Mouse (Mus musculus): ENCODE data around the gene Nucks1.

DNA sequence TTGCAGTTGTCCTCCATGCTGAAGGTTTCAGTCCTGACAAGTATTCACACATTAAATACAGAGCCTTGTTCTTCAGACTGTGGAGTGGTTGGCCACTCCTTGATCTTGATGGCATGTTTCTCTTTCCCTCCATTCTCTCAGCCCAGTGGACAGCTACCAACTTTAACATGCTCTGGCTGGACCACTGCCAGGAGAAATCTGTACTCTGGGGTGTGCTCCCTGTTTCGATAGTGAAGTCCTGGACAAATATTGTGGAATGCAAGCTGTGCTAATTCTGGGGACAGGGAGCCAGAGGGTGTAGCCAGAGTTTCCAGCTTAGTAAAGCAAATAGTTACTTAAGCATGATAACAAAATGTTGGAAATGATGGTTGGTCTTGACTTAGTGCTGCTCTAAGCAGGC is 28.5 kb downstream of the Nucks1 start:
- no peak for TF ChIP-seq CTCF (IDR thresholded peaks at IDR 0.05; ENCODE audit: extremely low read depth, insufficient read length, insufficient replicate concordance, low read depth, low read length)
- no peak for TF ChIP-seq POLR2A (IDR thresholded peaks at IDR 0.05; ENCODE audit: low read depth, low read length)
